Mouse (Mus musculus) G1E (cell line): ENCODE data around the gene Vps72.

Experiments
- CTCF ChIP-seq: IDR thresholded peaks from 2 replicates; pipeline ENCODE4 v1.5.1; 2012; ENCODE audit warnings: low read depth, low read length, inconsistent platforms, mixed read lengths
- GATA1 ChIP-seq: IDR thresholded peaks from 2 replicates; pipeline ENCODE4 v1.6.1; 2012; ENCODE audit warnings: borderline replicate concordance, low read length, inconsistent platforms, mixed read lengths
- POLR2AphosphoS5 ChIP-seq: IDR thresholded peaks from 2 replicates; pipeline ENCODE4 v1.6.1; 2012; ENCODE audit warnings: low read depth, low read length, inconsistent platforms; ENCODE audit not compliant: insufficient replicate concordance
- TAL1 ChIP-seq: conservative IDR thresholded peaks from 2 replicates; pipeline ENCODE4 v1.6.1; 2012; ENCODE audit warnings: low read depth, low read length, inconsistent platforms, mixed read lengths

GRCm38 (mm10) chr3:95159511-95159986 is 48.7 kb downstream of the Vps72 start:
- TF ChIP-seq CTCF: no peak
- no peak for TF ChIP-seq TAL1
- no peak for TF ChIP-seq GATA1
- no peak for TF ChIP-seq POLR2AphosphoS5
